Mouse (Mus musculus): ENCODE measurements around the gene Clasp2.

DNA sequence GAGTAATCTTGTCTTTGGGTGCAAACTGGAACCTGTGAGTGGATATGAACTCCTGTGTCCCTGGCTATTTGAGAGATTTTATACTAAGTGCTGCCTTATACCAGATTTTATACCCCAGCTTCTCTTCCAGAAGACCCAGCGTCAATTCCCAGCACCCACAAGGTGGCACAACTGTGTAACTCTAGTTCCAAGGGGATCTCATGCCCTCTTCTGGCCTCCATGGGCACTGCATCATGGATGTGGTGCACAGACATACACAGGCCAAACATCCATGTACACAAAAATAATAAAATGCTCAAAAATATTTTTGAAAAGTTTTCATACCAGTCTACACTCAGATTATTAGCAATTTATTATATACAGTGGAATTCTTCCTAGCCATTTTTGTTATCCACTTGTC is 18.4 kb downstream of the Clasp2 start:
- TF ChIP-seq POLR2A (IDR thresholded peaks at IDR 0.05; ENCODE audit: control insufficient read depth, low read depth, low read length) (no peak), CTCF (IDR thresholded peaks at IDR 0.05; ENCODE audit: control insufficient read depth, insufficient read depth, insufficient replicate concordance, low read depth, low read length) (no peak)

Data from testis, adult 2 months (tissue).